Mouse (Mus musculus) heart, embryonic 12.5 days (tissue): ENCODE measurements around the gene Cd151. TPM values are rescaled to one million over a fixed set of nuclear protein-coding genes. Genes with fewer than 3 reads are reported as not detected.

Experiments used
- ATAC-seq: fragments of 200-750 bp; cut with Nextera tagmentation; 2 replicates; pipeline ENCODE4 v1.8.0; 2017; ENCODE audit warnings: moderate TSS enrichment, moderate library complexity; ENCODE audit not compliant: insufficient number of reproducible peaks, low FRiP score
- H3K27ac ChIP-seq: fragments of 300-500 bp; sonication (generic); 2 replicates; pipeline ENCODE4 v1.5.1; 2016; ENCODE audit warnings: mild to moderate bottlenecking, moderate library complexity; ENCODE audit not compliant: poor library complexity, severe bottlenecking
- H3K27me3 ChIP-seq: fragments of 300-500 bp; sonication (generic); replicated peaks from 2 replicates; pipeline ENCODE4 v1.6.1; 2016; ENCODE audit warnings: mild to moderate bottlenecking, moderate library complexity
- H3K36me3 ChIP-seq: fragments of 300-500 bp; sonication (generic); 2 replicates; pipeline ENCODE4 v1.6.1; 2016; ENCODE audit warnings: mild to moderate bottlenecking, moderate library complexity
- H3K4me1 ChIP-seq: fragments of 300-500 bp; sonication (generic); replicated peaks from 2 replicates; pipeline ENCODE4 v1.6.1; 2016; ENCODE audit warnings: mild to moderate bottlenecking
- H3K4me2 ChIP-seq: fragments of 300-500 bp; sonication (generic); 2 replicates; pipeline ENCODE4 v1.6.1; 2016; ENCODE audit warnings: mild to moderate bottlenecking, moderate library complexity
- H3K4me3 ChIP-seq: fragments of 300-500 bp; sonication (generic); 2 replicates; pipeline ENCODE4 v1.5.1; 2016; ENCODE audit warnings: mild to moderate bottlenecking
- H3K9ac ChIP-seq: fragments of 300-500 bp; sonication (generic); 2 replicates; pipeline ENCODE4 v1.6.1; 2016; ENCODE audit warnings: mild to moderate bottlenecking, moderate library complexity
- H3K9me3 ChIP-seq: fragments of 300-500 bp; sonication (generic); replicated peaks from 2 replicates; pipeline ENCODE4 v1.6.1; 2016; ENCODE audit warnings: mild to moderate bottlenecking, moderate library complexity
- WGBS: fragments of 180-500 bp; shearing (Covaris S2); methylation state at CpG from one replicate; pipeline ENCODE4 v1.1.7; 2016; 5-methylcytosine and 5-hydroxymethylcytosine counted together
- polyA plus RNA-seq: library from polyadenylated mRNA; unstranded; fragments of >200 nt; fragmentation: Nextera tagmentation; extraction: Ambion mirVana; gene quantifications from 2 replicates; pipeline ENCODE4 v1.2.1, GENCODE M21; 2016

Gene Cd151
- polyA plus RNA-seq, 1 experiment from 2014 or later = 30.6 TPM

GRCm38 (mm10) chr7:141430585-141431240 lies 36.5 kb upstream of the Cd151 start:
- no peaks in the 10 kb centered on the region for H3K27me3 ChIP-seq
- H3K4me2 ChIP-seq = peak overlapping the region; percentile 64; the same call in 1 of the 2 replicates
- no peaks in the 10 kb centered on the region for H3K9me3 ChIP-seq
- H3K27ac ChIP-seq = peak overlapping the region; percentile 69; the same call in 1 of the 2 replicates
- peaks cover 50% of the 10 kb centered on the region for H3K4me1 ChIP-seq
- H3K9ac ChIP-seq = peak overlapping the region; percentile 45; the same call in 1 of the 2 replicates
- 93% methylated on average over 9 of the region's 9 CpGs for WGBS
- ATAC-seq = no peak
- peaks cover 38% of the 10 kb centered on the region for H3K36me3 ChIP-seq
- no peak overlapping the region for H3K4me3 ChIP-seq

GRCm38 (mm10) chr7:141431434-141432185 lies 35.6 kb upstream of the Cd151 start:
- no peak overlapping the region for H3K9ac ChIP-seq
- WGBS = 91% methylated on average over 19 of the region's 19 CpGs
- no peak for ATAC-seq
- H3K4me1 ChIP-seq = peaks cover 59% of the 10 kb centered on the region
- peaks cover 38% of the 10 kb centered on the region for H3K36me3 ChIP-seq
- H3K27me3 ChIP-seq = no peaks in the 10 kb centered on the region
- no peak overlapping the region for H3K27ac ChIP-seq
- no peak overlapping the region for H3K4me2 ChIP-seq
- H3K4me3 ChIP-seq = no peak overlapping the region
- H3K9me3 ChIP-seq = no peaks in the 10 kb centered on the region

- Histone ChIP-seq H3K27ac (no peak overlapping the region), H3K4me3 (no peak overlapping the region), H3K9ac (no peak overlapping the region), H3K36me3 (peaks cover 38% of the 10 kb centered on the region), H3K4me1 (peaks cover 65% of the 10 kb centered on the region), H3K9me3 (no peaks in the 10 kb centered on the region), H3K27me3 (no peaks in the 10 kb centered on the region), H3K4me2 (no peak overlapping the region)
- no peak for ATAC-seq
- WGBS = 84% methylated on average over 8 of the region's 8 CpGs
These were observed 35.0 kb upstream of the Cd151 start for GRCm38 (mm10) chr7:141432186-141432611.

GRCm38 (mm10) chr7:141432741-141433516 lies 34.3 kb upstream of the Cd151 start:
- Histone ChIP-seq H3K9ac (no peak overlapping the region), H3K4me1 (peaks cover 65% of the 10 kb centered on the region), H3K9me3 (no peaks in the 10 kb centered on the region), H3K4me3 (no peak overlapping the region), H3K27me3 (no peaks in the 10 kb centered on the region), H3K36me3 (peaks cover 38% of the 10 kb centered on the region), H3K27ac (no peak overlapping the region), H3K4me2 (no peak overlapping the region)
- 89% methylated on average over 6 of the region's 6 CpGs for WGBS
- ATAC-seq = no peak

- WGBS = 76% methylated on average over 15 of the region's 15 CpGs
- H3K9me3 ChIP-seq = no peaks in the 10 kb centered on the region
- peaks cover 46% of the 10 kb centered on the region for H3K36me3 ChIP-seq
- peak overlapping the region; percentile 95 for H3K4me2 ChIP-seq
- H3K4me3 ChIP-seq = peak overlapping the region; percentile 50
- H3K4me1 ChIP-seq = peaks cover 57% of the 10 kb centered on the region
- no peaks in the 10 kb centered on the region for H3K27me3 ChIP-seq
- ATAC-seq = no peak
- H3K27ac ChIP-seq = no peak overlapping the region
- H3K9ac ChIP-seq = peak overlapping the region; percentile 75
These were observed 33.4 kb upstream of the Cd151 start for GRCm38 (mm10) chr7:141433517-141434400.

GRCm38 (mm10) chr7:141434464-141434863 lies 32.7 kb upstream of the Cd151 start:
- 17% methylated on average over 8 of the region's 8 CpGs for WGBS
- peak overlapping the region; percentile 95 for H3K4me2 ChIP-seq
- no peaks in the 10 kb centered on the region for H3K27me3 ChIP-seq
- ATAC-seq = no peak
- H3K9me3 ChIP-seq = no peaks in the 10 kb centered on the region
- peak overlapping the region; percentile 35; the same call in 1 of the 2 replicates for H3K27ac ChIP-seq
- peak overlapping the region; percentile 75 for H3K9ac ChIP-seq
- H3K4me3 ChIP-seq = peak overlapping the region; percentile 50
- peaks cover 50% of the 10 kb centered on the region for H3K4me1 ChIP-seq
- peaks cover 53% of the 10 kb centered on the region for H3K36me3 ChIP-seq

GRCm38 (mm10) chr7:141435129-141435855 lies 31.9 kb upstream of the Cd151 start:
- WGBS = 5% methylated on average over 17 of the region's 17 CpGs
- peak overlapping the region; percentile 75 for H3K9ac ChIP-seq
- H3K36me3 ChIP-seq = peaks cover 60% of the 10 kb centered on the region
- peak overlapping the region; percentile 95 for H3K4me2 ChIP-seq
- peak overlapping the region; percentile 35; the same call in 1 of the 2 replicates for H3K27ac ChIP-seq
- no peaks in the 10 kb centered on the region for H3K9me3 ChIP-seq
- H3K4me3 ChIP-seq = peak overlapping the region; percentile 50
- no peaks in the 10 kb centered on the region for H3K27me3 ChIP-seq
- H3K4me1 ChIP-seq = peaks cover 44% of the 10 kb centered on the region
- ATAC-seq = peak; percentile 46

GRCm38 (mm10) chr7:141435856-141436522 lies 31.2 kb upstream of the Cd151 start:
- Histone ChIP-seq H3K4me3 (peak overlapping the region; percentile 50; the same call in 1 of the 2 replicates), H3K36me3 (peaks cover 56% of the 10 kb centered on the region), H3K4me1 (peaks cover 47% of the 10 kb centered on the region), H3K27me3 (no peaks in the 10 kb centered on the region), H3K4me2 (peak overlapping the region; percentile 95), H3K9me3 (no peaks in the 10 kb centered on the region), H3K27ac (no peak overlapping the region), H3K9ac (0 out of 2 replicates have a peak overlapping the region, but pooled peaks have one; percentile 75)
- no peak for ATAC-seq
- WGBS = 82% methylated on average over 9 of the region's 9 CpGs

GRCm38 (mm10) chr7:141436523-141436892 lies 30.7 kb upstream of the Cd151 start:
- WGBS = 63% methylated on average over 2 of the region's 2 CpGs
- Histone ChIP-seq H3K4me1 (peaks cover 52% of the 10 kb centered on the region), H3K27me3 (no peaks in the 10 kb centered on the region), H3K4me3 (peak overlapping the region; percentile 67), H3K9ac (peak overlapping the region; percentile 84), H3K9me3 (no peaks in the 10 kb centered on the region), H3K4me2 (peak overlapping the region; percentile 95), H3K27ac (no peak overlapping the region), H3K36me3 (peaks cover 56% of the 10 kb centered on the region)
- ATAC-seq = no peak
